In genomic region chr5:130792755-130793452, GRCm38 (mm10) we compare ENCODE assay signal across 15 mouse cellular contexts.
DNase-seq lines count a peak whose midpoint lies in the region; ATAC-seq and TF ChIP-seq lines count a peak whose summit lies in the region.
"Had no signal": no experiment of that assay in that cellular context is flagged by ENCODE, and none has a peak within 500 bp of the region (broad histone marks: within the 10 kb centered on the region; RNA-seq: fewer than 3 reads in every experiment).

No protein-coding gene starts in this region.

- no peak overlapping the region for H3K4me2 ChIP-seq in neural tube, embryonic 15.5 days
- H3K4me2 ChIP-seq: liver, embryonic 15.5 days; midbrain, embryonic 11.5 days; neural tube, embryonic 12.5 days had no signal

- no peaks in the 10 kb centered on the region for H3K4me1 ChIP-seq in neural tube, embryonic 15.5 days
- peaks cover 5% of the 10 kb centered on the region; the same call in 1 of the 2 replicates for H3K4me1 ChIP-seq in cortical plate, adult 2 months (ENCODE audit: control insufficient read depth, insufficient read depth, low read length)
- no peaks in the 10 kb centered on the region for H3K4me1 ChIP-seq in thymus, adult 2 months (replicated peaks; ENCODE audit: control insufficient read depth, insufficient read depth, low read length)
- H3K4me1 ChIP-seq: hindbrain, embryonic 10.5 days; liver, embryonic 15.5 days; neural tube, embryonic 12.5 days had no signal

- ATAC-seq in neural tube, embryonic 15.5 days (ENCODE audit: low FRiP score): no peak

- H3K27ac ChIP-seq in neural tube, embryonic 15.5 days (replicated peaks): 0 out of 2 replicates have a peak overlapping the region, but pooled peaks have one; percentile 15
- peak overlapping the region; percentile 39; the same call in 1 of the 2 replicates for H3K27ac ChIP-seq in cortical plate, adult 2 months (ENCODE audit: insufficient read depth, low read length)
- H3K27ac ChIP-seq in thymus, adult 2 months (ENCODE audit: control insufficient read depth, insufficient read depth, low read length): no peak overlapping the region
- H3K27ac ChIP-seq: hindbrain, embryonic 10.5 days; liver, embryonic 15.5 days; neural tube, embryonic 12.5 days had no signal

- H3K9ac ChIP-seq in neural tube, embryonic 15.5 days (replicated peaks): no peak overlapping the region
- H3K9ac ChIP-seq: liver, embryonic 15.5 days; neural tube, embryonic 12.5 days had no signal

- 76% methylated on average over 3 of the region's 3 CpGs for WGBS in neural tube, embryonic 15.5 days
- 98% methylated on average over 3 of the region's 3 CpGs for WGBS in thymus, adult 2 months

- no peaks in the 10 kb centered on the region for H3K27me3 ChIP-seq in neural tube, embryonic 15.5 days (replicated peaks)
- no peaks in the 10 kb centered on the region for H3K27me3 ChIP-seq in thymus, adult 2 months (ENCODE audit: control insufficient read depth, insufficient read depth, low read length)
- H3K27me3 ChIP-seq: liver, embryonic 15.5 days; neural tube, embryonic 12.5 days had no signal

- H3K9me3 ChIP-seq in neural tube, embryonic 15.5 days (replicated peaks): no peaks in the 10 kb centered on the region
- H3K9me3 ChIP-seq: liver, embryonic 15.5 days; neural tube, embryonic 12.5 days had no signal

- no peak for TF ChIP-seq CTCF in cortical plate, adult 2 months (IDR thresholded peaks at IDR 0.05; ENCODE audit: extremely low read depth, insufficient read depth, low read length)
- no peak for TF ChIP-seq CTCF in thymus, adult 2 months (IDR thresholded peaks at IDR 0.05; ENCODE audit: borderline replicate concordance, control insufficient read depth, extremely low read depth, insufficient read depth, low read length, poor library complexity)

- peak; percentile 31 to 51 for DNase-seq in frontal cortex, postnatal 36 days (ENCODE audit: low spot score in 2 of 2)
- no peak for DNase-seq in frontal cortex, postnatal 25 days (ENCODE audit: low spot score in 2 of 2)
- DNase-seq in neural tube, embryonic 10.5 days (ENCODE audit: extremely low spot score, low spot score): no peak
- DNase-seq in telencephalon, adult 2 months (ENCODE audit: low read depth, low spot score): peak; percentile 74
- DNase-seq in spleen, adult 18-20 months: no peak
- no peak for DNase-seq in thymus, adult 2 months
- DNase-seq: adrenal gland, adult 2 months; heart, adult 11 months; kidney, adult 2 months had no signal

- no peak overlapping the region for H3K4me3 ChIP-seq in neural tube, embryonic 15.5 days (replicated peaks)
- H3K4me3 ChIP-seq in cortical plate, adult 2 months (ENCODE audit: insufficient read depth, low read length): no peak overlapping the region
- no peak overlapping the region for H3K4me3 ChIP-seq in thymus, adult 2 months (ENCODE audit: control insufficient read depth, insufficient read depth, low read length)
- H3K4me3 ChIP-seq: hindbrain, embryonic 10.5 days; liver, embryonic 15.5 days; neural tube, embryonic 12.5 days had no signal

- no peaks in the 10 kb centered on the region for H3K36me3 ChIP-seq in neural tube, embryonic 15.5 days
- no peaks in the 10 kb centered on the region for H3K36me3 ChIP-seq in thymus, adult 2 months (ENCODE audit: control insufficient read depth, insufficient read depth, low read length)
- H3K36me3 ChIP-seq: hindbrain, embryonic 10.5 days; liver, embryonic 15.5 days; neural tube, embryonic 12.5 days had no signal

- no peak for TF ChIP-seq POLR2A in cortical plate, adult 2 months (IDR thresholded peaks at IDR 0.05; ENCODE audit: extremely low read depth, insufficient read depth, low read length)
- no peak for TF ChIP-seq POLR2A in thymus, adult 2 months (IDR thresholded peaks at IDR 0.05; ENCODE audit: control insufficient read depth, extremely low read depth, insufficient read depth, low read length, poor library complexity)

Comparison
In these comparisons a context has a peak if more than half of its experiments do, and no peak if none do; other contexts are left out.
1. DNase-seq: peak in frontal cortex, postnatal 36 days (2 of 2) and telencephalon, adult 2 months (single experiment); none in frontal cortex, postnatal 25 days (0 of 2), neural tube, embryonic 10.5 days (single experiment), spleen, adult 18-20 months (0 of 2) and thymus, adult 2 months (single experiment).